Mouse (Mus musculus): ENCODE results near the gene 1500009C09Rik. TPM values are rescaled to one million over a fixed set of nuclear protein-coding genes. Genes with fewer than 3 reads are reported as not detected.
A peak's percentile ranks its signal among the peaks of the same experiment; 100 is the strongest.

The 1500009C09Rik gene
- polyA plus RNA-seq, 1 experiment, result 0.19 TPM

DNA sequence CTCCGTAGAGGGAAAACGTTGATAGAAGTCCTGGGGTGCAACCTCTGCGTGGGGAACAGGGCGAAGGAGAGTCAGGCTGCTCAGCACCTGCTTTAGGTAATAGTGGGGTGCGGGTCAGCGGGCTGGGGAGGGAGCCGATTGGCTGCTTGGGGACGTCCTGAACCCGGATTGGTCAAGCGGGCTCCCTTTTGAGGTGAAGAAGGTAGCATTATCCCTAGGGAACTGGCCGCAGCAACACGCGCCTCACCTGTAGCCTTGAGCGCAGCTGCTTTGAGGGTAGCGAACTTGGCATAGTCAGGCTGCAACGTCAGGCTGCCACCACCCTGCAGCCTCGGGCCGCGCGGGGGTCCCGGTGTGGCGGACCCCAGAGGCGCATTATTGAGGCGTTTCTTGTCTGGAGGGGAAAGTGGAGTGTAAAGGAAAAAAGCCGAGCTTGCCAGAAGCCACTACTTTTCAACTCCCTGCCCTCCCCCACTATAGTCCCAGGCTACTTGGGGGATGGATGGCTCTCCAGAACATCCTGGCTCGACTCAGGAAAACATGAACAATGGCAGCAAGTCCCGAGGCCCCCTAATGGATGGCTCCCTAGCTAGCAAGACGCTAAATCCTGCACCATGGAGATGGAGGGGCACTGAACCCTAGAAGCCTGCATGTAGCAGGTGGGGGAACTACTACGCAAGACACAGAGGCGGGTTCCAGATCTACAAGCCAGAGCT lies 44.5 kb upstream of the 1500009C09Rik start:
- peaks cover 9% of the 10 kb centered on the region; the same call in 1 of the 2 replicates for H3K4me1 ChIP-seq (ENCODE audit: control insufficient read depth, insufficient read depth, insufficient read length, low read length)
- H3K36me3 ChIP-seq (ENCODE audit: control insufficient read depth, insufficient read depth, low read length), result peaks cover 31% of the 10 kb centered on the region
- peaks cover 20% of the 10 kb centered on the region for H3K27me3 ChIP-seq (ENCODE audit: control insufficient read depth, insufficient read depth, low read length)
- 61% methylated on average over 30 of the region's 30 CpGs for WGBS
- TF ChIP-seq CTCF (IDR thresholded peaks at IDR 0.05; ENCODE audit: extremely low read depth, insufficient read length, insufficient replicate concordance, low read depth, low read length) (no peak), POLR2A (IDR thresholded peaks at IDR 0.05; ENCODE audit: low read depth, low read length) (no peak)
- no peak overlapping the region for H3K27ac ChIP-seq (ENCODE audit: insufficient read depth, low read depth, low read length)
- H3K4me3 ChIP-seq (ENCODE audit: low read depth, low read length), result no peak overlapping the region

- no peak overlapping the region for H3K4me3 ChIP-seq (ENCODE audit: low read depth, low read length)
- H3K36me3 ChIP-seq (ENCODE audit: control insufficient read depth, insufficient read depth, low read length), result peaks cover 24% of the 10 kb centered on the region
- H3K27me3 ChIP-seq (ENCODE audit: control insufficient read depth, insufficient read depth, low read length), result peaks cover 25% of the 10 kb centered on the region
- 83% methylated on average over 8 of the region's 8 CpGs for WGBS
- peaks cover 9% of the 10 kb centered on the region; the same call in 1 of the 2 replicates for H3K4me1 ChIP-seq (ENCODE audit: control insufficient read depth, insufficient read depth, insufficient read length, low read length)
- no peak overlapping the region for H3K27ac ChIP-seq (ENCODE audit: insufficient read depth, low read depth, low read length)
- TF ChIP-seq POLR2A (IDR thresholded peaks at IDR 0.05; ENCODE audit: low read depth, low read length), result no peak
- TF ChIP-seq CTCF (IDR thresholded peaks at IDR 0.05; ENCODE audit: extremely low read depth, insufficient read length, insufficient replicate concordance, low read depth, low read length), result no peak
Measured at GRCm38 (mm10) chr15:82208307-82208706, 43.9 kb upstream of the 1500009C09Rik start.

- Histone ChIP-seq H3K4me3 (ENCODE audit: low read depth, low read length) (no peak overlapping the region), H3K4me1 (ENCODE audit: control insufficient read depth, insufficient read depth, insufficient read length, low read length) (peaks cover 9% of the 10 kb centered on the region; the same call in 1 of the 2 replicates), H3K36me3 (ENCODE audit: control insufficient read depth, insufficient read depth, low read length) (peaks cover 15% of the 10 kb centered on the region), H3K27me3 (ENCODE audit: control insufficient read depth, insufficient read depth, low read length) (peaks cover 31% of the 10 kb centered on the region), H3K27ac (ENCODE audit: insufficient read depth, low read depth, low read length) (no peak overlapping the region)
- 83% methylated on average over 13 of the region's 13 CpGs for WGBS
- TF ChIP-seq POLR2A (IDR thresholded peaks at IDR 0.05; ENCODE audit: low read depth, low read length), result no peak
- TF ChIP-seq CTCF (IDR thresholded peaks at IDR 0.05; ENCODE audit: extremely low read depth, insufficient read length, insufficient replicate concordance, low read depth, low read length), result no peak
Measured at GRCm38 (mm10) chr15:82209295-82210050, 42.7 kb upstream of the 1500009C09Rik start.

- H3K4me1 ChIP-seq (ENCODE audit: control insufficient read depth, insufficient read depth, insufficient read length, low read length), result peaks cover 9% of the 10 kb centered on the region; the same call in 1 of the 2 replicates
- peaks cover 4% of the 10 kb centered on the region for H3K36me3 ChIP-seq (ENCODE audit: control insufficient read depth, insufficient read depth, low read length)
- TF ChIP-seq CTCF (IDR thresholded peaks at IDR 0.05; ENCODE audit: extremely low read depth, insufficient read length, insufficient replicate concordance, low read depth, low read length) (no peak), POLR2A (IDR thresholded peaks at IDR 0.05; ENCODE audit: low read depth, low read length) (no peak)
- peaks cover 34% of the 10 kb centered on the region for H3K27me3 ChIP-seq (ENCODE audit: control insufficient read depth, insufficient read depth, low read length)
- no peak overlapping the region for H3K4me3 ChIP-seq (ENCODE audit: low read depth, low read length)
- no peak overlapping the region for H3K27ac ChIP-seq (ENCODE audit: insufficient read depth, low read depth, low read length)
- 56% methylated on average over 1 of the region's 1 CpGs for WGBS
Measured at GRCm38 (mm10) chr15:82210801-82211200, 41.4 kb upstream of the 1500009C09Rik start.

GRCm38 (mm10) chr15:82211281-82211680 lies 40.9 kb upstream of the 1500009C09Rik start:
- Histone ChIP-seq H3K4me3 (ENCODE audit: low read depth, low read length) (peak overlapping the region; percentile 9; the same call in 1 of the 2 replicates), H3K36me3 (ENCODE audit: control insufficient read depth, insufficient read depth, low read length) (peaks cover under 1% of the 10 kb centered on the region; the same call in 1 of the 2 replicates), H3K4me1 (ENCODE audit: control insufficient read depth, insufficient read depth, insufficient read length, low read length) (peaks cover 9% of the 10 kb centered on the region; the same call in 1 of the 2 replicates), H3K27me3 (ENCODE audit: control insufficient read depth, insufficient read depth, low read length) (peaks cover 39% of the 10 kb centered on the region), H3K27ac (ENCODE audit: insufficient read depth, low read depth, low read length) (no peak overlapping the region)
- no peak for TF ChIP-seq POLR2A (IDR thresholded peaks at IDR 0.05; ENCODE audit: low read depth, low read length)
- TF ChIP-seq CTCF (IDR thresholded peaks at IDR 0.05; ENCODE audit: extremely low read depth, insufficient read length, insufficient replicate concordance, low read depth, low read length), result no peak
- WGBS, result 4% methylated on average over 11 of the region's 11 CpGs

DNA sequence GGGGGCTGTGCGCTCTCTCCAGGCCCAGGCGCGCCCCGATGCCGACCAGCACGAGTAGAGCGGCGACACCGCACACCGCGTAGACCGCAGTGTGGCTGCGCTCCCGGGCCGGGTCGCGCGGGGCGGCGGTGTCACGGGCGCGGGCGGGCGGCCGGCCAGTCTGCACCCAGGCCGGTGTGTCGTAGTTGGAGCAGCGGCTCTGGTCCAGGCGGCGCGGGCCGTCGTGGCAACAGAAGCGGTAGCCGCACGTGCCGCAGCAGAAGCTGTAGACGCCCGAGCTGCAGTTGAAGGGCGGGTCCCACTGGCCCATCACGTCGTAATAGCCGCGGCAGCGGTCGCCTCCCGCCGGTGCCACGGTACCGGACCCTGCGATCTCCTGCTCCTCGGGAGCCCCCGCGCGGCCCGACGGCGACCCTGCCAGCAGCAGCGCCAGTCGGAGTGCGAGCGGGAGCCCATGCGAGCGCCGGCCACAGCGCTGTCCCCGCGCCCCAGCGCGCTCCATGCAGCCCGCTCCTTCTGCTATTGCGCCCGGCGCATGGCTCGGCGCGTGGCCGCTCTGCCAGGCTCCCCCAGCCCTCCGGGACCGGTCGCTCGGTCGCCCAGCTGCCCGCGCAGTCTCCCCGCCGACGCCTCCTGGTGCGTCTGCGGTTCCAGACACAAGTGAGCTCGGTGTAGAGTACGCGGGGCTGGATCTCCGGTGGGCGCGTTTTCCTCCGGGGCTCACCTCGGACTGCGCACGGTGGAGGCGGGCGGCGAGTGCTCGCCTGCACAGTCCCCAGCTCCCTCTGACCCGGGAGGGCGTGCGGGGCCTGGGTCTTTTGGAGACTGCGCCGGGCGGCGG lies 40.1 kb upstream of the 1500009C09Rik start:
- TF ChIP-seq CTCF (IDR thresholded peaks at IDR 0.05; ENCODE audit: extremely low read depth, insufficient read length, insufficient replicate concordance, low read depth, low read length), result no peak
- no peak for TF ChIP-seq POLR2A (IDR thresholded peaks at IDR 0.05; ENCODE audit: low read depth, low read length)
- Histone ChIP-seq H3K27ac (ENCODE audit: insufficient read depth, low read depth, low read length) (no peak overlapping the region), H3K36me3 (ENCODE audit: control insufficient read depth, insufficient read depth, low read length) (no peaks in the 10 kb centered on the region), H3K4me3 (ENCODE audit: low read depth, low read length) (peak overlapping the region; percentile 47), H3K27me3 (ENCODE audit: control insufficient read depth, insufficient read depth, low read length) (peaks cover 39% of the 10 kb centered on the region), H3K4me1 (ENCODE audit: control insufficient read depth, insufficient read depth, insufficient read length, low read length) (peaks cover 9% of the 10 kb centered on the region; the same call in 1 of the 2 replicates)
- whole genome bisulfite sequencing, result 1% methylated on average over 104 of the region's 112 CpGs
